Mouse (Mus musculus): ENCODE results near the gene Spic.

The Spic gene

GRCm38 (mm10) chr10:88631330-88631953, 53.4 kb downstream of the Spic start:
- no peak for DNase-seq

- no peak for DNase-seq
Observed at GRCm38 (mm10) chr10:88630663-88631329, 54.0 kb downstream of the Spic start.

- peak; percentile 23 for DNase-seq
Observed at GRCm38 (mm10) chr10:88627052-88627451, 57.8 kb downstream of the Spic start.

GRCm38 (mm10) chr10:88626176-88626575, 58.6 kb downstream of the Spic start:
- no peak for DNase-seq

Data from right cerebral cortex, adult 18-20 months (tissue).